Mouse (Mus musculus): ENCODE results near the gene Acox3. TPM values are rescaled to one million over a fixed set of nuclear protein-coding genes. Genes with fewer than 3 reads are reported as not detected.

Gene Acox3
- polyA plus RNA-seq, 1 experiment from 2014 or later, result 19.7 TPM

GRCm38 (mm10) chr5:35541059-35541790 lies 41.6 kb upstream of the Acox3 start:
- Histone ChIP-seq H3K4me3 (ENCODE audit: low read depth, low read length) (no peak overlapping the region), H3K27me3 (replicated peaks; ENCODE audit: control insufficient read depth, insufficient read depth, low read length) (no peaks in the 10 kb centered on the region; the same call in 1 of the 2 replicates), H3K4me2 (replicated peaks; ENCODE audit: low read depth) (no peak overlapping the region), H3K4me1 (replicated peaks; ENCODE audit: control insufficient read depth, insufficient read depth, low read length) (0 out of 2 replicates have a peak, but pooled peaks cover 3% of the 10 kb centered on the region), H3K9ac (ENCODE audit: low read depth, low read length) (no peak overlapping the region), H3K36me3 (ENCODE audit: control insufficient read depth, insufficient read depth) (no peaks in the 10 kb centered on the region), H3K9me3 (ENCODE audit: control insufficient read depth) (no peaks in the 10 kb centered on the region), H3K27ac (ENCODE audit: low read depth, low read length) (no peak overlapping the region)
- TF ChIP-seq CTCF (IDR thresholded peaks at IDR 0.05; ENCODE audit: low read depth), result no peak
- 73% methylated on average over 4 of the region's 4 CpGs for WGBS
- no peak for ATAC-seq

- Histone ChIP-seq H3K9ac (ENCODE audit: low read depth, low read length) (no peak overlapping the region), H3K9me3 (ENCODE audit: control insufficient read depth) (no peaks in the 10 kb centered on the region), H3K27ac (ENCODE audit: low read depth, low read length) (no peak overlapping the region), H3K4me3 (ENCODE audit: low read depth, low read length) (no peak overlapping the region), H3K27me3 (replicated peaks; ENCODE audit: control insufficient read depth, insufficient read depth, low read length) (no peaks in the 10 kb centered on the region), H3K4me1 (replicated peaks; ENCODE audit: control insufficient read depth, insufficient read depth, low read length) (no peaks in the 10 kb centered on the region), H3K4me2 (replicated peaks; ENCODE audit: low read depth) (no peak overlapping the region), H3K36me3 (ENCODE audit: control insufficient read depth, insufficient read depth) (no peaks in the 10 kb centered on the region)
- no peak for TF ChIP-seq CTCF (IDR thresholded peaks at IDR 0.05; ENCODE audit: low read depth)
- no peak for ATAC-seq
These were observed 36.7 kb upstream of the Acox3 start for GRCm38 (mm10) chr5:35546127-35546526.

GRCm38 (mm10) chr5:35551855-35552837 lies 30.7 kb upstream of the Acox3 start:
- Histone ChIP-seq H3K27ac (ENCODE audit: low read depth, low read length) (no peak overlapping the region), H3K4me1 (replicated peaks; ENCODE audit: control insufficient read depth, insufficient read depth, low read length) (no peaks in the 10 kb centered on the region; the same call in 1 of the 2 replicates), H3K4me3 (ENCODE audit: low read depth, low read length) (no peak overlapping the region), H3K9ac (ENCODE audit: low read depth, low read length) (no peak overlapping the region), H3K9me3 (ENCODE audit: control insufficient read depth) (no peaks in the 10 kb centered on the region), H3K4me2 (replicated peaks; ENCODE audit: low read depth) (no peak overlapping the region), H3K27me3 (replicated peaks; ENCODE audit: control insufficient read depth, insufficient read depth, low read length) (no peaks in the 10 kb centered on the region), H3K36me3 (ENCODE audit: control insufficient read depth, insufficient read depth) (peaks cover 10% of the 10 kb centered on the region; the same call in 1 of the 2 replicates)
- TF ChIP-seq CTCF (IDR thresholded peaks at IDR 0.05; ENCODE audit: low read depth), result no peak
- 42% methylated on average over 7 of the region's 7 CpGs for WGBS
- peak; percentile 62 for ATAC-seq

GRCm38 (mm10) chr5:35552838-35553539 lies 29.9 kb upstream of the Acox3 start:
- no peak for TF ChIP-seq CTCF (IDR thresholded peaks at IDR 0.05; ENCODE audit: low read depth)
- Histone ChIP-seq H3K4me3 (ENCODE audit: low read depth, low read length) (no peak overlapping the region), H3K9ac (ENCODE audit: low read depth, low read length) (no peak overlapping the region), H3K4me2 (replicated peaks; ENCODE audit: low read depth) (no peak overlapping the region), H3K9me3 (ENCODE audit: control insufficient read depth) (no peaks in the 10 kb centered on the region), H3K36me3 (ENCODE audit: control insufficient read depth, insufficient read depth) (peaks cover 18% of the 10 kb centered on the region; the same call in 1 of the 2 replicates), H3K27me3 (replicated peaks; ENCODE audit: control insufficient read depth, insufficient read depth, low read length) (no peaks in the 10 kb centered on the region), H3K4me1 (replicated peaks; ENCODE audit: control insufficient read depth, insufficient read depth, low read length) (no peaks in the 10 kb centered on the region; the same call in 1 of the 2 replicates), H3K27ac (ENCODE audit: low read depth, low read length) (no peak overlapping the region)
- ATAC-seq, result no peak
- 87% methylated on average over 4 of the region's 4 CpGs for WGBS

- no peak for TF ChIP-seq CTCF (IDR thresholded peaks at IDR 0.05; ENCODE audit: low read depth)
- Histone ChIP-seq H3K4me3 (ENCODE audit: low read depth, low read length) (no peak overlapping the region), H3K9ac (ENCODE audit: low read depth, low read length) (no peak overlapping the region), H3K4me2 (replicated peaks; ENCODE audit: low read depth) (no peak overlapping the region), H3K27ac (ENCODE audit: low read depth, low read length) (no peak overlapping the region), H3K4me1 (replicated peaks; ENCODE audit: control insufficient read depth, insufficient read depth, low read length) (no peaks in the 10 kb centered on the region; the same call in 1 of the 2 replicates), H3K9me3 (ENCODE audit: control insufficient read depth) (no peaks in the 10 kb centered on the region), H3K36me3 (ENCODE audit: control insufficient read depth, insufficient read depth) (peaks cover 39% of the 10 kb centered on the region), H3K27me3 (replicated peaks; ENCODE audit: control insufficient read depth, insufficient read depth, low read length) (no peaks in the 10 kb centered on the region)
- WGBS, result 89% methylated on average over 7 of the region's 7 CpGs
- ATAC-seq, result no peak
These were observed 26.4 kb upstream of the Acox3 start for GRCm38 (mm10) chr5:35556393-35556792.
